Mouse (Mus musculus) layer of hippocampus, postnatal 36 days (tissue): ENCODE measurements around the gene Gng7. TPM values are rescaled to one million over a fixed set of nuclear protein-coding genes. Genes with fewer than 3 reads are reported as not detected.
A peak's percentile ranks its signal among the peaks of the same experiment; 100 is the strongest.
"Not testable (repeated sequence)": the region's sequence is repeated elsewhere in the genome, so short reads cannot be mapped to it uniquely, and the experiment has no call there.

ENCODE experiments used
- DNase-seq, 2 experiments: peaks; one replicate each; pipeline ENCODE4 v3.0.0; 2022
- total RNA-seq, 2 experiments: library from RNA; stranded (reverse); gene quantifications; 2 replicates each; pipeline ENCODE4 v1.2.3; 2021

The Gng7 gene
- 100 to 1,000 TPM; 161 to 175 TPM for total RNA-seq

GRCm38 (mm10) chr10:81014393-81015384, at the start of gene Gng7:
Gene Gng7, minus strand, starts transcription at chr10:81014945.
- peak; percentile 99 for DNase-seq

- DNase-seq = not testable (repeated sequence)
Measured at GRCm38 (mm10) chr10:81064519-81064918, 49.8 kb upstream of the Gng7 start.

- DNase-seq = no peak
Measured at GRCm38 (mm10) chr10:81062710-81063109, 48.0 kb upstream of the Gng7 start.

GRCm38 (mm10) chr10:81059603-81060543, 45.1 kb upstream of the Gng7 start, which contains the start of gene Sgta:
Gene Sgta, minus strand, starts transcription at chr10:81060181.
- DNase-seq = peak; percentile 99

GRCm38 (mm10) chr10:81058896-81059295, 44.2 kb upstream of the Gng7 start:
- DNase-seq = no peak

- no peak for DNase-seq
Measured at GRCm38 (mm10) chr10:81057406-81058130, 42.8 kb upstream of the Gng7 start.

GRCm38 (mm10) chr10:81055802-81056340, 41.1 kb upstream of the Gng7 start:
- not testable (repeated sequence) for DNase-seq

- DNase-seq = no peak
Measured at GRCm38 (mm10) chr10:81055169-81055568, 40.4 kb upstream of the Gng7 start.

- no peak for DNase-seq
Measured at GRCm38 (mm10) chr10:81052577-81052976, 37.8 kb upstream of the Gng7 start.

- DNase-seq = no peak
Measured at GRCm38 (mm10) chr10:81051133-81051532, 36.4 kb upstream of the Gng7 start.

- DNase-seq = no peak
Measured at GRCm38 (mm10) chr10:81050645-81051044, 35.9 kb upstream of the Gng7 start.

GRCm38 (mm10) chr10:81045246-81045645, 30.5 kb upstream of the Gng7 start:
- not testable (repeated sequence) for DNase-seq

- peak; percentile 66 to 67 for DNase-seq
Measured at GRCm38 (mm10) chr10:81041458-81042175, 26.9 kb upstream of the Gng7 start.

- DNase-seq = peak; percentile 98 to 99
Measured at GRCm38 (mm10) chr10:81036988-81037580, 22.3 kb upstream of the Gng7 start, which contains the start of gene Slc39a3. Gene Slc39a3, minus strand, starts transcription at chr10:81037426.

- DNase-seq = no peak
Measured at GRCm38 (mm10) chr10:81036251-81036650, 21.5 kb upstream of the Gng7 start.

GRCm38 (mm10) chr10:81033586-81033985, 18.8 kb upstream of the Gng7 start:
- no peak for DNase-seq

- peak; percentile 45 to 52 for DNase-seq
Measured at GRCm38 (mm10) chr10:81029031-81029430, 14.3 kb upstream of the Gng7 start.

GRCm38 (mm10) chr10:81028219-81028618, 13.5 kb upstream of the Gng7 start:
- no peak for DNase-seq

GRCm38 (mm10) chr10:81027331-81027730, 12.6 kb upstream of the Gng7 start:
- DNase-seq = no peak

GRCm38 (mm10) chr10:81026857-81027256, 12.1 kb upstream of the Gng7 start:
- no peak for DNase-seq
